Mouse (Mus musculus) intestine, embryonic 15.5 days (tissue): ENCODE results near the gene Poglut1. TPM values are rescaled to one million over a fixed set of nuclear protein-coding genes. Genes with fewer than 3 reads are reported as not detected.
A peak's percentile ranks its signal among the peaks of the same experiment; 100 is the strongest.

Experiments used
- ATAC-seq: fragments of 200-750 bp; cut with Nextera tagmentation; 2 replicates; pipeline ENCODE4 v1.8.0; 2017; ENCODE audit warnings: moderate TSS enrichment, moderate library complexity
- H3K27ac ChIP-seq: fragments of 300-500 bp; sonication (generic); 2 replicates; pipeline ENCODE4 v1.5.1; 2015; ENCODE audit warnings: mild to moderate bottlenecking, inconsistent platforms
- H3K27me3 ChIP-seq: fragments of 300-500 bp; sonication (generic); replicated peaks from 2 replicates; pipeline ENCODE4 v1.6.1; 2015; ENCODE audit warnings: inconsistent platforms
- H3K36me3 ChIP-seq: fragments of 300-500 bp; sonication (generic); 2 replicates; pipeline ENCODE4 v1.6.1; 2015; ENCODE audit warnings: inconsistent platforms
- H3K4me1 ChIP-seq: fragments of 300-500 bp; sonication (generic); replicated peaks from 2 replicates; pipeline ENCODE4 v1.6.1; 2015; ENCODE audit warnings: inconsistent platforms
- H3K4me2 ChIP-seq: fragments of 300-500 bp; sonication (generic); replicated peaks from 2 replicates; pipeline ENCODE4 v1.6.1; 2015; ENCODE audit warnings: mild to moderate bottlenecking, inconsistent platforms
- H3K4me3 ChIP-seq: fragments of 300-500 bp; sonication (generic); replicated peaks from 2 replicates; pipeline ENCODE4 v1.5.1; 2015; ENCODE audit warnings: inconsistent platforms
- H3K9ac ChIP-seq: fragments of 300-500 bp; sonication (generic); 2 replicates; pipeline ENCODE4 v1.6.1; 2015; ENCODE audit warnings: inconsistent platforms
- H3K9me3 ChIP-seq: fragments of 300-500 bp; sonication (generic); 2 replicates; pipeline ENCODE4 v1.6.1; 2016; ENCODE audit warnings: inconsistent platforms
- WGBS: fragments of 180-500 bp; shearing (Covaris S2); methylation state at CpG from one replicate; pipeline ENCODE4 v1.1.7; 2015; 5-methylcytosine and 5-hydroxymethylcytosine counted together
- polyA plus RNA-seq: library from polyadenylated mRNA; unstranded; fragments of >200 nt; fragmentation: Nextera tagmentation; extraction: Ambion mirVana; gene quantifications from 2 replicates; pipeline ENCODE4 v1.2.1, GENCODE M21; 2015

Poglut1 gene
- polyA plus RNA-seq: 35.6 and 38.6 TPM in 2 replicates

DNA sequence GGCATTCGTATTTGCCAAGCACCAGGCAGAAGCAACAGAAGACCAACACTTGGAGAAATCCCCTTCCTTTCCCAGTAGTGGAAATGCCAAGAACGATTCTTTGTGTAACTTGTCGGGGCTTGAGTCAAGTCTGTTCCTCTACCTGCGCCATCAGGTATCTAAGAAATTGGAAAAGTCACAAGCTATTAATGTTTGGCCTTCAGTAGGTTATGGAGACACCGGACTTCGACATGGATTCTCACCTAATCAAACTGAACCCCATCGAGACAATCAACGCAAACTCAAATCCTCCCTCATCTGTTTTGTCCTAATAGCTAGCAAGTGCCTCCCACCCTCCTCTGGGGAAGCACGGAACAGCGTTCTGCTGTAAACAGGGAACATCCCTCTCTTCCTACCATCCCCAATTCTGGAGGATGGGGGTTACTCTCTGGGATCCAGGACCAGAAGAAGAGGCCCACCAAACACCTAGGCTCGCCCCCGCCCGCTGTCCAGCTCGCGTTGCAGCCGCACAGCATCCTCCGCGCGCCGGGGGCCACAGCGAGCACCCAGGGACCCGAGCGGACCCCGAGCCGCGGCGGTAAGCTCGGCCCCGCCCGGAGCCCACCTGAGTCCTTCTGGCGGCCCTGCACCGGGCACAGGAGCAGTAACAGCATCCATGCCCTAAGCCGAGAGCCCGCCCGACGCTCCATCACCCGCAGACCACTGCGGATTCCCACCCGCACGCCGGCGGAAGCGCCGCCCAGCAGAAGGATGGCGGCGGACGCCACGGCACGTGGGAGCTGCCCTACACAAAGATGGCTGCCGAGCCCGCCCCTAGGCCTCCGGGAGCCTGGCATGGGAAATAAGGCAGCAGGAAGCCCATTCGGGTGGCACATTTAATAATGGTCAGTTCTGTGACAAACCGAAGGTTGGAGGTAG, at the start of gene Poglut1:
TSS of gene Poglut1 (minus strand) at position 780 of the 918 bp plus-strand sequence.
- ATAC-seq: peak; percentile 95
- Histone ChIP-seq H3K27me3 (peaks cover 6% of the 10 kb centered on the region; the same call in 1 of the 2 replicates), H3K4me1 (peaks cover 6% of the 10 kb centered on the region; the same call in 1 of the 2 replicates), H3K9me3 (no peaks in the 10 kb centered on the region), H3K9ac (peak within 1 kb of the TSS; percentile 70), H3K4me3 (peak within 1 kb of the TSS; percentile 82), H3K27ac (no peak within 1 kb of the TSS), H3K36me3 (peaks cover 7% of the 10 kb centered on the region), H3K4me2 (peak within 1 kb of the TSS; percentile 86)
- 2% methylated on average over 54 of the region's 54 CpGs for WGBS

DNA sequence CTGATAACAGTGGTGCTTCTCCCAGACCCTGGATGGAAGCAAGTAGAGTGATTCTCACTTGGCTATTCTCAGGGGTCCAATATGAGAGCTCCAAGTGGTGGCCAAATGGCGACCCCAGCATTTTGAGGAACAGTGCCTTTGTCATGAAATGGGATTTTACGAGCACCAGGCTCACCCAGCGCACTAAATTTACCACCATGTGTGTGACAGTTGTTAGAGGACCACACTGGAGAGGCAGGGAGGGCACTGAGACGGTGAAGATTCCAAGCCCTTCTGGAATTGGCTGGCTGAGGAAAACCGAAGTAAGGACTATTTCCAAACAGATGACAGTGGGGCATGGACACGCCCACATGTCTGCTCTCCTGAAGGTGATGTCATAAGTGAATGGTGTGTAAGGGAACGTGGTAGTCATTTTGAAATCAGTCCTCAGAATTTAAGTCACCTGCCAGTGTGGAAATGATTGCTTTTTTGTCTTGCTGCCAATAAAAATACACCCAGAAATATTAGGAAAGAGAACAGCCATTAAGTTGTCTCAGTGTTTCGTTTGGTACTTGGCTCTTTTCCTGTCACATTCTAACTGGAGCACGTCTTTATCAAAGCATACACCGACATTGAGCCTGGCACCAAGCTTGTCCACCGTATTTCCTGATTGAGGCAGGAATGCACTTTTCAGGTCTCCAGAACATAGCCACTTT, 49.1 kb upstream of the Poglut1 start:
- no peaks in the 10 kb centered on the region for H3K4me1 ChIP-seq
- WGBS: 66% methylated on average over 11 of the region's 11 CpGs
- H3K36me3 ChIP-seq: peaks cover 3% of the 10 kb centered on the region; the same call in 1 of the 2 replicates
- no peak overlapping the region for H3K9ac ChIP-seq
- no peaks in the 10 kb centered on the region for H3K9me3 ChIP-seq
- no peak overlapping the region for H3K4me3 ChIP-seq
- H3K27ac ChIP-seq: no peak overlapping the region
- H3K4me2 ChIP-seq: no peak overlapping the region
- ATAC-seq: no peak
- no peaks in the 10 kb centered on the region for H3K27me3 ChIP-seq

DNA sequence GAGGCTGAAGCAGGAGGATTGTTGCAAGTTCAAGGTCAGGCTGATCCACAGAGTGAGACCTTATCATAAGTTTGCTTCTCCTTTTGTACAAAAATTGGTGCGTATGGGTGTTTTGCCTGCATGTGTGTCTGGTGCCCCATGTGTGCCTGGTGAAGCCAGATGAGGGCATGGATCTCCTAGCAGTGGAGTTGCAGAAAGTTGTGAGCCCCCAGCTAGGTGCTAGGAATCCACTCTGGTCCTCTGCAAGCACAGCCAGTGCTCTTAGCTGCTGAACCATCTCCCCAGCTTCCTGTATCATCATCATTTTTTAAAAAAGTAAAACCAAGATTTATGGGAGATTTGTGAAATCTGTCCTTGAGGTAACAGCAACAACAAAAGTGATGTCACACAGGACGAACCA, 46.6 kb upstream of the Poglut1 start:
- H3K9ac ChIP-seq: no peak overlapping the region
- H3K4me1 ChIP-seq: no peaks in the 10 kb centered on the region
- 96% methylated on average over 2 of the region's 2 CpGs for WGBS
- no peak overlapping the region for H3K4me2 ChIP-seq
- no peak overlapping the region for H3K27ac ChIP-seq
- ATAC-seq: no peak
- no peak overlapping the region for H3K4me3 ChIP-seq
- H3K9me3 ChIP-seq: no peaks in the 10 kb centered on the region
- H3K36me3 ChIP-seq: peaks cover 1% of the 10 kb centered on the region; the same call in 1 of the 2 replicates
- H3K27me3 ChIP-seq: no peaks in the 10 kb centered on the region

DNA sequence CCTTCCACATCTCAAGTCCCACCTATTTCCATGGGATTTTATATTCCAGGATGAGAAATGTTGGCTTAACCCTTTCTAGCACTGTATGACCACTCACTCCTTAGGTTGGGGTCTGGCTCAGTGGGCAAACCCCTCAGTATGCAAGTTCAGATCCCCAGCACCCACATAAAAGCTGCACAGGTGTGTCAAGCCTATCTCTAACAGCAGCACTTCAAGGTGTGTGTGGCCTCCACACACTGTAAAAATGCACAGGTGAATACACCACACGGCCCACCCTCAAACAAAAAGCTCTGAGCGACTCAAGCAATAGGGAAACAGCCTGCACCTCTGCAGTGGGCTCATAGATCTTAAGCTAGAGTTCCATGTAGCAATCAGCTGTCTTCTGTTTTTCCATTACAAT, 46.0 kb upstream of the Poglut1 start:
- no peaks in the 10 kb centered on the region for H3K4me1 ChIP-seq
- ATAC-seq: no peak
- 84% methylated on average over 2 of the region's 2 CpGs for WGBS
- no peak overlapping the region for H3K9ac ChIP-seq
- H3K9me3 ChIP-seq: no peaks in the 10 kb centered on the region
- H3K4me3 ChIP-seq: no peak overlapping the region
- H3K27me3 ChIP-seq: no peaks in the 10 kb centered on the region
- no peak overlapping the region for H3K4me2 ChIP-seq
- H3K27ac ChIP-seq: no peak overlapping the region
- H3K36me3 ChIP-seq: peaks cover 5% of the 10 kb centered on the region; the same call in 1 of the 2 replicates

DNA sequence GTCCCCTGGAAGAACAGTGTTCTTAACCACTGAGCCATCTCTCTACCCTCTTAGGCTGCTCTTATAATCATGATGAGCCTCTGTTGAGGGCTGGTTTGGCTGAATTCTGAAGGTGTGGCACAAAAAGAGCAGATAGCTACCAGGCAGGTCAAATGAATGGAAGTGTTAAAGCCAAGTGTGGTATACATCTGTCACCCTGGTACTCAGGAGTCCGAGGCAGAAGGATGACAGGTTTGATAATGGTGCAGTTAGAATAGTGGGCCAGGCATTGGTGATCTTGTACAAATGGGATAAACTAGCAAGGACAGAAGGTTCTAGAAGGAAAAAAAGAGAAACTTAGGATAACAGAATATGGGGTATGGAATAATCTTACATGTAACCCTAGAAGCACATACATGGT, 44.4 kb upstream of the Poglut1 start:
- no peaks in the 10 kb centered on the region for H3K9me3 ChIP-seq
- peaks cover 5% of the 10 kb centered on the region for H3K36me3 ChIP-seq
- H3K27me3 ChIP-seq: no peaks in the 10 kb centered on the region
- no peak overlapping the region for H3K27ac ChIP-seq
- H3K9ac ChIP-seq: no peak overlapping the region
- no peaks in the 10 kb centered on the region for H3K4me1 ChIP-seq
- ATAC-seq: no peak
- WGBS: 86% methylated on average over 1 of the region's 1 CpGs
- H3K4me2 ChIP-seq: no peak overlapping the region
- no peak overlapping the region for H3K4me3 ChIP-seq

DNA sequence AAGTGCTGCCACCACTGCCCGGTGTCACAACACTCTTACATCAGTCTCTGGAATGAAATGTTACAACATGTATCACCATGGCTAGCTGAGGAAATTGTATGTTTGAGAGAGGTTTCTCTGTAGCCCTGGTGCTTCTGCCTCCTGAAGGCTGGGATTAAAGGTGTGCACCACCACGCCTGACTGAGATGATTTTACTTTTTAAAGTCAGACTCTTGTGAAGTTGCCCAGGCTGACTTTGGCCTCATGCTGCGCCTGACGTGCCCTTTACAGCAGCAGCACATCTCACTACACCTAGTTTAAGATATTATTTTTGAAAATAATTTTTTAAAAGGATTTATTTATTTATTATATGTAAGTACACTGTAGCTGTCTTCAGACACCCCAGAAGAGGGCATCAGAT, 42.9 kb upstream of the Poglut1 start:
- 96% methylated on average over 4 of the region's 4 CpGs for whole genome bisulfite sequencing
- no peak overlapping the region for H3K27ac ChIP-seq
- no peaks in the 10 kb centered on the region for H3K9me3 ChIP-seq
- H3K9ac ChIP-seq: no peak overlapping the region
- no peak overlapping the region for H3K4me3 ChIP-seq
- H3K36me3 ChIP-seq: peaks cover 8% of the 10 kb centered on the region
- H3K4me2 ChIP-seq: no peak overlapping the region
- H3K27me3 ChIP-seq: no peaks in the 10 kb centered on the region
- no peaks in the 10 kb centered on the region for H3K4me1 ChIP-seq
- ATAC-seq: no peak

DNA sequence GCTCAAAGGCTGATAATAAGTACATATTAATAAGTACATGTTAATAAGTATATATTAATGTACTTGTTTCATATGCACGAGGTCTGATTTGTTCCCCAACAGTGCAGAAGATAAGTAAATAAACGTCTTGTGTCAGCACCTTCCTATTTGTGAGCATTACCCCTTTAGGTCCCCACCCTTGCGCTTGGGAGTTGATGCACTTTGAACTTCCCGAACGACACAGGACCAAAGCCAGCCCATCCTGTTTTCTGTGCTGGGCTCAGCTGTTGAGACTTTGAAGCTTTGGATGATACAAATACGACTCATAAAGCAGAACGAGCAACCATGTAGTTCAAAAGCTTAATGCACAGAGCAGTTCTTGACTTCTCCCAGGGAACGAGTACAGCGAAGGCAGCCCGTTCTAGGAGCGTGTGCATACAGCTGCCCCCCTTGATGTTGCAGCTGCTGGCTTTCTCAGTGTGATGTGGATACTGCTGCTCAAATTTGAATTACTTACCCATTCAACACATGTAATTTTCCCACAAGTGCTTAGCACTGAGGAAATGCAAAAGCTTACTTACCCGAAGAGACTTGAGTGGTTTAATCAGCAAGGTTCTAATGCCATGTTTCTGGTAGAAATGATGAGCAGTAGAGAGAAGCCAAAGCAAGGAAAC, 42.1 kb upstream of the Poglut1 start:
- peak; percentile 53 for ATAC-seq
- Histone ChIP-seq H3K4me1 (no peaks in the 10 kb centered on the region), H3K4me3 (no peak overlapping the region), H3K9ac (no peak overlapping the region), H3K27me3 (no peaks in the 10 kb centered on the region), H3K9me3 (no peaks in the 10 kb centered on the region), H3K27ac (no peak overlapping the region), H3K4me2 (no peak overlapping the region), H3K36me3 (peaks cover 14% of the 10 kb centered on the region)
- WGBS: 76% methylated on average over 12 of the region's 12 CpGs

DNA sequence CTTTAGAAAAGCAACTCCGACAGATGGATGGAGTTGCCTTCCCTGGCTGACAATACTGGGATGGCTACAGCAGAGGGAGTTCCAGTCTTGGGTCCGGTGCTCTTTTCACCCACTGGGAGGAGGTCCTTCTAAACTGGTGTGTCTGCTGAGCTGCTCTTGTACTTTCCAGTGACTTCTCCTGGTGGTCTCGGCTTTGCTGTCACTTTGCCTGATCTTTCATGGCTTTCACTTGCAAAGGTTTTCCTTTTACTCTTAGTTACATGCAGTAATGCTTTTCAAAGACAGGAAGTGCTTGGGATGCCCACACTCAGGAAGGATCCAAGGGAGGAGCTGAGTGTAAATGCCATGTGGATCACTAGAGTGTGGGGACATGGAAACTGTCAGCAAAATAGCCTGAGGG, 41.4 kb upstream of the Poglut1 start:
- Histone ChIP-seq H3K9me3 (no peaks in the 10 kb centered on the region), H3K4me3 (no peak overlapping the region), H3K9ac (no peak overlapping the region), H3K27ac (no peak overlapping the region), H3K36me3 (peaks cover 17% of the 10 kb centered on the region), H3K4me2 (no peak overlapping the region), H3K4me1 (no peaks in the 10 kb centered on the region), H3K27me3 (no peaks in the 10 kb centered on the region)
- 78% methylated on average over 3 of the region's 3 CpGs for WGBS
- ATAC-seq: no peak

DNA sequence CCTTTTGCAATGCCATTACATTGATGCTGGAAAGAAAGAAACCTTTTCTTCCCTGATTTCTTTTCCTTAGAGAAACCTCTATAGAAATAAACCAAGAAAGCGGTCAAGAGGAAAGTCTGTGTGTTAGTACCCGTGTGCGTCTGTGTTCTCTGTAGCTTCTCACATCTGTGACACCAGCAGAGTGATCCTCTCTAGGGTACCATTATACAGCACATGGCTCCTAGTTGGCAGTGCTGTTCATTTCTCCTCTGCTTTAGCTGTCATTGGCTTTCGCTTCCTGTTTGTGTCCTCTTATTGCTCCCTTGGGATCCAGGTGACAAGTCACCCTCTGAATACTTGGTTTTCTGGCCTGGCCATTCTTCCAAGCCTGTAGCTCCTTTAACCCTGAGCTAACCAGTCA, 37.5 kb upstream of the Poglut1 start:
- WGBS: 93% methylated on average over 4 of the region's 4 CpGs
- no peak overlapping the region for H3K4me2 ChIP-seq
- no peak for ATAC-seq
- no peaks in the 10 kb centered on the region for H3K4me1 ChIP-seq
- H3K27me3 ChIP-seq: no peaks in the 10 kb centered on the region
- peaks cover 34% of the 10 kb centered on the region for H3K36me3 ChIP-seq
- H3K4me3 ChIP-seq: no peak overlapping the region
- no peak overlapping the region for H3K9ac ChIP-seq
- no peaks in the 10 kb centered on the region for H3K9me3 ChIP-seq
- no peak overlapping the region for H3K27ac ChIP-seq

DNA sequence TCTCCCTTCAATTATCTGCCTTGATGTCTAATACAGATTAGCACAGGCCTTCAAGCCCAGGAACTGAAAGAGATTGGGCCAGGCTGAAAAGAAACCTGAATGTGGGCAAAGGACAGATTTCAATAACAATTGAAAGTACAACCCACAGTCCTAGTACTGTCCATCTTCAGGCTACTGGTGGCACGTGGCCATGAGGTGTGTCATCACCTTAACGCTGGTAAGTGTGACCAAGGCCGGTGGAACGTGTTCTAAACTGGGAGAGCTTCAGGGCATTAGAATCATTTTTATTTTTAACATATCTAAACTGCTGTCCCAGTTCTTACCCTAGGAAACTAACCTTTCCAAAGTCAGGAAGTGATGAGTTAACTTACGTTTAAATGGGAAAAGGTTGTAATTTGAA, 37.1 kb upstream of the Poglut1 start:
- no peak overlapping the region for H3K4me3 ChIP-seq
- no peaks in the 10 kb centered on the region for H3K4me1 ChIP-seq
- no peaks in the 10 kb centered on the region for H3K27me3 ChIP-seq
- WGBS: 91% methylated on average over 5 of the region's 5 CpGs
- H3K27ac ChIP-seq: no peak overlapping the region
- H3K4me2 ChIP-seq: no peak overlapping the region
- H3K36me3 ChIP-seq: peaks cover 34% of the 10 kb centered on the region
- H3K9ac ChIP-seq: no peak overlapping the region
- no peaks in the 10 kb centered on the region for H3K9me3 ChIP-seq
- no peak for ATAC-seq

DNA sequence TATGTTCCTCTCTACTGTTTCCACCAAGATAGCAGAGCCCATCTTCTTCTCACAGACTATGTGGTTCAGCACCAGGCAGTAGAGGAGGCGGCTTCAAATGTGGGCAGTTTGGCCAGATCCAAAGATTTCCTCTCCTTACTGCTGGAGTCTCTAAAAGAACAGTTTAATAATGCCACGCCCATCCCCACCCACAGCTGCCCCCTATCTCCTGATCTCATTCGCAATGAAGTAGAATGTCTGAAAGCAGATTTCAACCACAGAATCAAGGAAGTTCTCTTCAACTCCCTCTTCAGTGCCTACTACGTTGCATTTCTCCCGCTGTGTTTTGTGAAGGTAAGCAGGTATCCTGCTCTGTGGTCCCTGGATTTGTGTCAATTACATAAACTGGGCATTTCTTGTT, 35.1 kb upstream of the Poglut1 start:
- H3K27ac ChIP-seq: no peak overlapping the region
- H3K36me3 ChIP-seq: peaks cover 29% of the 10 kb centered on the region
- H3K4me2 ChIP-seq: no peak overlapping the region
- no peaks in the 10 kb centered on the region for H3K9me3 ChIP-seq
- WGBS: 87% methylated on average over 5 of the region's 5 CpGs
- no peak overlapping the region for H3K4me3 ChIP-seq
- no peaks in the 10 kb centered on the region for H3K4me1 ChIP-seq
- ATAC-seq: no peak
- H3K9ac ChIP-seq: no peak overlapping the region
- H3K27me3 ChIP-seq: no peaks in the 10 kb centered on the region

DNA sequence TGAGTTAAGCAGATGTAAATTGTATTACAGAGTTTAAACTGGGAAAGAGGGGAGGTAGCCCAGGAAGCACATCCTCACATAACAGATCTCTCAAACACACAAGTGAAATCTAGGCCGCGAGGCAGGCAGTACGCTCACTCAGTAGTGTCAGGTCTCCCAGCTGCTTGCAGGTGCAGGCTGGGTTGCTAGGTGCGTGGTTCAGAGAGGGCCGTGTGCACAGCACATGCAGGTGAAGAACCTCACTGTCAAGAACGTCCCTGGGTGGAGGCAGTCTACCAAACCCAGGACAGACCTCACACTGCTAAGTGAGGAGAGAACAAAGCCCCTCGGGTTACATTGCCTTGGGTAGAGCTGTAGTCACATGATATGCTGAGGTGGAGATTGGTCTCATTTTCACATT, 34.7 kb upstream of the Poglut1 start:
- Histone ChIP-seq H3K27ac (no peak overlapping the region), H3K4me2 (no peak overlapping the region), H3K36me3 (peaks cover 31% of the 10 kb centered on the region), H3K27me3 (no peaks in the 10 kb centered on the region), H3K9ac (no peak overlapping the region), H3K4me1 (no peaks in the 10 kb centered on the region), H3K4me3 (no peak overlapping the region), H3K9me3 (no peaks in the 10 kb centered on the region)
- 91% methylated on average over 7 of the region's 7 CpGs for WGBS
- ATAC-seq: no peak
